Mouse (Mus musculus): Measurements from ENCODE around the gene Sumo1.
"Not testable (repeated sequence)": the region's sequence is repeated elsewhere in the genome, so short reads cannot be mapped to it uniquely, and the experiment has no call there.

Sumo1 gene

GRCm38 (mm10) chr1:59636349-59636748 lies 34.3 kb downstream of the Sumo1 start:
- DNase-seq (ENCODE audit: low spot score in 2 of 2), result no peak

GRCm38 (mm10) chr1:59633056-59633455 lies 37.6 kb downstream of the Sumo1 start:
- no peak for DNase-seq (ENCODE audit: low spot score in 2 of 2)

GRCm38 (mm10) chr1:59631986-59632659 lies 38.5 kb downstream of the Sumo1 start:
- DNase-seq (ENCODE audit: low spot score in 2 of 2), result no peak

GRCm38 (mm10) chr1:59630356-59630755 lies 40.3 kb downstream of the Sumo1 start:
- DNase-seq (ENCODE audit: low spot score in 2 of 2), result not testable (repeated sequence)

- DNase-seq (ENCODE audit: low spot score in 2 of 2), result no peak
Measured at GRCm38 (mm10) chr1:59629194-59629593, 41.4 kb downstream of the Sumo1 start.

- DNase-seq (ENCODE audit: low spot score in 2 of 2), result no peak
Measured at GRCm38 (mm10) chr1:59625410-59625809, 45.2 kb downstream of the Sumo1 start.

GRCm38 (mm10) chr1:59623325-59624017 lies 47.2 kb downstream of the Sumo1 start:
- peak; percentile 15 to 77 for DNase-seq (ENCODE audit: low spot score in 2 of 2)

GRCm38 (mm10) chr1:59619201-59619600 lies 51.4 kb downstream of the Sumo1 start:
- no peak for DNase-seq (ENCODE audit: low spot score in 2 of 2)

- DNase-seq (ENCODE audit: low spot score in 2 of 2), result no peak
Measured at GRCm38 (mm10) chr1:59615021-59615420, 55.6 kb downstream of the Sumo1 start.

- peak in 1 of 2 experiments; percentile 27 for DNase-seq (ENCODE audit: low spot score in 2 of 2)
Measured at GRCm38 (mm10) chr1:59613795-59614194, 56.8 kb downstream of the Sumo1 start.

GRCm38 (mm10) chr1:59610929-59611328 lies 59.7 kb downstream of the Sumo1 start:
- no peak for DNase-seq (ENCODE audit: low spot score in 2 of 2)

- DNase-seq (ENCODE audit: low spot score in 2 of 2), result no peak
Measured at GRCm38 (mm10) chr1:59609896-59610295, 60.7 kb downstream of the Sumo1 start.

- no peak for DNase-seq (ENCODE audit: low spot score in 2 of 2)
Measured at GRCm38 (mm10) chr1:59609458-59609857, 61.2 kb downstream of the Sumo1 start.

GRCm38 (mm10) chr1:59608920-59609319 lies 61.7 kb downstream of the Sumo1 start:
- DNase-seq (ENCODE audit: low spot score in 2 of 2), result no peak

- no peak for DNase-seq (ENCODE audit: low spot score in 2 of 2)
Measured at GRCm38 (mm10) chr1:59608125-59608762, 62.4 kb downstream of the Sumo1 start.

GRCm38 (mm10) chr1:59607071-59607470 lies 63.6 kb downstream of the Sumo1 start:
- no peak for DNase-seq (ENCODE audit: low spot score in 2 of 2)

- DNase-seq (ENCODE audit: low spot score in 2 of 2), result no peak
Measured at GRCm38 (mm10) chr1:59606479-59606878, 64.2 kb downstream of the Sumo1 start.

- no peak for DNase-seq (ENCODE audit: low spot score in 2 of 2)
Measured at GRCm38 (mm10) chr1:59603893-59604292, 66.7 kb downstream of the Sumo1 start.

- no peak for DNase-seq (ENCODE audit: low spot score in 2 of 2)
Measured at GRCm38 (mm10) chr1:59603417-59603712, 67.3 kb downstream of the Sumo1 start.

- peak in 1 of 2 experiments; percentile 26 for DNase-seq (ENCODE audit: low spot score in 2 of 2)
Measured at GRCm38 (mm10) chr1:59602531-59603416, 67.9 kb downstream of the Sumo1 start.

GRCm38 (mm10) chr1:59595609-59596008 lies 75.0 kb downstream of the Sumo1 start:
- DNase-seq (ENCODE audit: low spot score in 2 of 2), result no peak
